In genomic region chr14:60726091-60726490, GRCm38 (mm10) we compare ENCODE assay signal across 10 mouse cellular contexts. TPM values are rescaled to one million over a fixed set of nuclear protein-coding genes. Genes with fewer than 3 reads are reported as not detected.
DNase-seq lines count a peak whose midpoint lies in the region; ATAC-seq and TF ChIP-seq lines count a peak whose summit lies in the region.
"Had no signal": no experiment of that assay in that cellular context is flagged by ENCODE, and none has a peak within 500 bp of the region (broad histone marks: within the 10 kb centered on the region; RNA-seq: fewer than 3 reads in every experiment).

No protein-coding gene starts in this region.

- ATAC-seq in forebrain, embryonic 14.5 days = peak; percentile 37; the same call in 1 of the 2 replicates
- peak; percentile 84; the same call in 1 of the 2 replicates for ATAC-seq in kidney, embryonic 14.5 days (ENCODE audit: low FRiP score, low TSS enrichment)
- ATAC-seq in stomach, postnatal 0 days (ENCODE audit: low FRiP score, low TSS enrichment) = peak; percentile 80

- H3K4me1 ChIP-seq in forebrain, embryonic 14.5 days (ENCODE audit: control insufficient read depth, insufficient read depth, low read length) = no peaks in the 10 kb centered on the region
- H3K4me1 ChIP-seq in forebrain, embryonic 10.5 days = peaks cover 12% of the 10 kb centered on the region; the same call in 1 of the 2 replicates
- peaks cover 6% of the 10 kb centered on the region; the same call in 1 of the 2 replicates for H3K4me1 ChIP-seq in kidney, embryonic 14.5 days (ENCODE audit: control insufficient read depth, insufficient read depth, low read length)
- H3K4me1 ChIP-seq in stomach, postnatal 0 days (replicated peaks; ENCODE audit: control insufficient read depth, insufficient read depth) = peaks cover 3% of the 10 kb centered on the region; the same call in 1 of the 2 replicates
- H3K4me1 ChIP-seq: neural tube, embryonic 12.5 days had no signal

- H3K36me3 ChIP-seq in forebrain, embryonic 14.5 days (ENCODE audit: control insufficient read depth, insufficient read depth, low read length) = peaks cover 7% of the 10 kb centered on the region; the same call in 1 of the 2 replicates
- H3K36me3 ChIP-seq in forebrain, embryonic 10.5 days (replicated peaks) = peaks cover 91% of the 10 kb centered on the region
- no peaks in the 10 kb centered on the region for H3K36me3 ChIP-seq in kidney, embryonic 14.5 days (ENCODE audit: control insufficient read depth, insufficient read depth, low read length)
- H3K36me3 ChIP-seq in stomach, postnatal 0 days (ENCODE audit: control insufficient read depth, insufficient read depth, low read length) = no peaks in the 10 kb centered on the region

- H3K4me2 ChIP-seq in forebrain, embryonic 14.5 days (ENCODE audit: low read length) = no peak overlapping the region
- H3K4me2 ChIP-seq in kidney, embryonic 14.5 days (replicated peaks; ENCODE audit: low read depth, low read length) = no peak overlapping the region
- no peak overlapping the region for H3K4me2 ChIP-seq in stomach, postnatal 0 days (replicated peaks; ENCODE audit: low read depth)
- H3K4me2 ChIP-seq: liver, embryonic 13.5 days; neural tube, embryonic 12.5 days had no signal

- H3K9me3 ChIP-seq in forebrain, embryonic 14.5 days (replicated peaks; ENCODE audit: control insufficient read depth, low read length) = no peaks in the 10 kb centered on the region
- H3K9me3 ChIP-seq in forebrain, embryonic 10.5 days = no peaks in the 10 kb centered on the region
- no peaks in the 10 kb centered on the region for H3K9me3 ChIP-seq in kidney, embryonic 14.5 days (ENCODE audit: control insufficient read depth, low read length)
- no peaks in the 10 kb centered on the region for H3K9me3 ChIP-seq in stomach, postnatal 0 days (ENCODE audit: control insufficient read depth, low read length)
- H3K9me3 ChIP-seq: liver, embryonic 13.5 days; neural tube, embryonic 12.5 days had no signal

- TF ChIP-seq EP300 in stomach, postnatal 0 days (optimal IDR thresholded peaks at IDR 0.05) = no peak

- H3K27me3 ChIP-seq in forebrain, embryonic 14.5 days (replicated peaks; ENCODE audit: control insufficient read depth, insufficient read depth, low read length) = no peaks in the 10 kb centered on the region
- no peaks in the 10 kb centered on the region for H3K27me3 ChIP-seq in forebrain, embryonic 10.5 days (ENCODE audit: poor library complexity, severe bottlenecking)
- no peaks in the 10 kb centered on the region for H3K27me3 ChIP-seq in kidney, embryonic 14.5 days (ENCODE audit: control insufficient read depth, insufficient read depth, low read length)
- no peaks in the 10 kb centered on the region for H3K27me3 ChIP-seq in stomach, postnatal 0 days (ENCODE audit: control insufficient read depth, insufficient read depth, low read length)
- H3K27me3 ChIP-seq: liver, embryonic 13.5 days; neural tube, embryonic 12.5 days had no signal

- H3K9ac ChIP-seq in forebrain, embryonic 14.5 days (ENCODE audit: low read length) = no peak overlapping the region
- no peak overlapping the region for H3K9ac ChIP-seq in kidney, embryonic 14.5 days (ENCODE audit: low read depth, low read length)
- no peak overlapping the region for H3K9ac ChIP-seq in stomach, postnatal 0 days (ENCODE audit: low read length)
- H3K9ac ChIP-seq: liver, embryonic 13.5 days; neural tube, embryonic 12.5 days had no signal

- no peak for DNase-seq in forebrain, embryonic 14.5 days (ENCODE audit: low spot score)
- no peak for DNase-seq in forebrain, embryonic 10.5 days (ENCODE audit: extremely low spot score, low spot score)
- DNase-seq in urinary bladder, postnatal 14 days (ENCODE audit: low spot score) = peak; percentile 56
- no peak for DNase-seq in urinary bladder, postnatal 10 days (ENCODE audit: low spot score)
- DNase-seq in stomach, postnatal 0 days (ENCODE audit: low spot score) = peak; percentile 63
- DNase-seq in right cerebral cortex, postnatal 4 days = no peak
- no peak for DNase-seq in lung, postnatal 4 days
- DNase-seq: liver, embryonic 13.5 days had no signal

- no peak for TF ChIP-seq CTCF in stomach, postnatal 0 days (IDR thresholded peaks at IDR 0.05; ENCODE audit: low read depth)

- WGBS in forebrain, embryonic 14.5 days = 65% methylated on average over 6 of the region's 6 CpGs
- WGBS in forebrain, embryonic 10.5 days = 78% methylated on average over 6 of the region's 6 CpGs
- WGBS in kidney, embryonic 14.5 days = 43% methylated on average over 6 of the region's 6 CpGs
- WGBS in stomach, postnatal 0 days = 50% methylated on average over 6 of the region's 6 CpGs

- H3K4me3 ChIP-seq in forebrain, embryonic 14.5 days (ENCODE audit: low read depth, low read length) = no peak overlapping the region
- no peak overlapping the region for H3K4me3 ChIP-seq in forebrain, embryonic 10.5 days
- H3K4me3 ChIP-seq in kidney, embryonic 14.5 days (ENCODE audit: low read length) = no peak overlapping the region
- H3K4me3 ChIP-seq in stomach, postnatal 0 days (ENCODE audit: low read depth, low read length) = no peak overlapping the region
- H3K4me3 ChIP-seq: liver, embryonic 13.5 days; neural tube, embryonic 12.5 days had no signal

- H3K27ac ChIP-seq in forebrain, embryonic 14.5 days (ENCODE audit: low read depth, low read length) = no peak overlapping the region
- no peak overlapping the region for H3K27ac ChIP-seq in forebrain, embryonic 10.5 days
- peak overlapping the region; percentile 3; the same call in 1 of the 2 replicates for H3K27ac ChIP-seq in kidney, embryonic 14.5 days (ENCODE audit: low read depth, low read length)
- no peak overlapping the region for H3K27ac ChIP-seq in stomach, postnatal 0 days (replicated peaks)
- H3K27ac ChIP-seq: liver, embryonic 13.5 days; neural tube, embryonic 12.5 days had no signal

RNA-seq across cellular contexts. Expression of gene C1qtnf9, which starts 41.8 kb away (rescaled TPM):
- polyA plus RNA-seq in forebrain, embryonic 14.5 days (2014; fragmentation: Nextera tagmentation; extraction: Ambion mirVana) = not detected in 2 replicates
- polyA plus RNA-seq in forebrain, embryonic 10.5 days (2016; fragmentation: Nextera tagmentation; extraction: Ambion mirVana) = 0.07 and 0.10 TPM in 2 replicates
- polyA plus RNA-seq in kidney, embryonic 14.5 days (2014; fragmentation: Nextera tagmentation; extraction: Ambion mirVana) = 0.46 TPM in 1 of 2 replicates, not detected in the other
- 3.0 and 3.1 TPM in 2 replicates for polyA plus RNA-seq in stomach, postnatal 0 days (2015; fragmentation: Nextera tagmentation; extraction: Ambion mirVana)

RNA-seq across cellular contexts. Expression of gene Mipep, which starts 58.3 kb away (rescaled TPM):
- 22.9 and 24.4 TPM in 2 replicates for polyA plus RNA-seq in forebrain, embryonic 14.5 days (2014; fragmentation: Nextera tagmentation; extraction: Ambion mirVana)
- 24.7 and 25.8 TPM in 2 replicates for polyA plus RNA-seq in forebrain, embryonic 10.5 days (2016; fragmentation: Nextera tagmentation; extraction: Ambion mirVana)
- 16.3 and 26.5 TPM in 2 replicates for polyA plus RNA-seq in kidney, embryonic 14.5 days (2014; fragmentation: Nextera tagmentation; extraction: Ambion mirVana)
- polyA plus RNA-seq in stomach, postnatal 0 days (2015; fragmentation: Nextera tagmentation; extraction: Ambion mirVana) = 9.8 and 9.9 TPM in 2 replicates

Comparison
In these comparisons a context has a peak if more than half of its experiments do, and no peak if none do; other contexts are left out.
1. DNase-seq: peak in urinary bladder, postnatal 14 days (single experiment) and stomach, postnatal 0 days (single experiment); none in forebrain, embryonic 14.5 days (single experiment), forebrain, embryonic 10.5 days (single experiment), urinary bladder, postnatal 10 days (single experiment), right cerebral cortex, postnatal 4 days (single experiment) and lung, postnatal 4 days (0 of 2).
2. Peak in every context shown above with its lines, with median percentiles within 50 percentile points of each other: ATAC-seq.